Mouse (Mus musculus): Measurements from ENCODE around the gene Vmn2r53. TPM values are rescaled to one million over a fixed set of nuclear protein-coding genes. Genes with fewer than 3 reads are reported as not detected.
"Not testable (repeated sequence)": the region's sequence is repeated elsewhere in the genome, so short reads cannot be mapped to it uniquely, and the experiment has no call there.

Gene Vmn2r53
- total RNA-seq (2017), result 0.11 TPM in 1 of 3 replicates, not detected in the others

DNA sequence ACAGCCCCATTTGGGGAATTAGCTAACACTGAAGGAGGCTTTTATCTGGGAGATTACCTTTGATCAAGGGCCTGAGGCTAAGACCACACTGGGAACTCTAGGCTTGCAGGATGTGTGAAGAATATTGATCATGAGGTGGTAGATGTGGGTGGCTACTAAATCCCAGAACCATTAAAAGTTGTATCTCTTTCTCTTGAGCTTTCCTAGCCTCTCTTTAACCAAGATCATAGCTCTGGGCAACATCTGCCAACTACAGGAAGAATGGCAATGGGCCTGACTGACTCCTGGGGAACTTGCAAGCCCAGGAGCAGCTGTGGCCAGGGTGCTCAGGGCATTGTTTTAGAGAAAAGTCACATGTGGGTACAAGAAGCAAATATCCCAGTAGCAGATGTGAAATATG is at the start of gene Vmn2r53:
Gene Vmn2r53, minus strand, starts transcription at position 101 of the 400 bp plus-strand sequence.
- no peak for ATAC-seq (replicated peaks; ENCODE audit: insufficient number of reproducible peaks, low FRiP score, low TSS enrichment, poor library complexity, severe bottlenecking)

DNA sequence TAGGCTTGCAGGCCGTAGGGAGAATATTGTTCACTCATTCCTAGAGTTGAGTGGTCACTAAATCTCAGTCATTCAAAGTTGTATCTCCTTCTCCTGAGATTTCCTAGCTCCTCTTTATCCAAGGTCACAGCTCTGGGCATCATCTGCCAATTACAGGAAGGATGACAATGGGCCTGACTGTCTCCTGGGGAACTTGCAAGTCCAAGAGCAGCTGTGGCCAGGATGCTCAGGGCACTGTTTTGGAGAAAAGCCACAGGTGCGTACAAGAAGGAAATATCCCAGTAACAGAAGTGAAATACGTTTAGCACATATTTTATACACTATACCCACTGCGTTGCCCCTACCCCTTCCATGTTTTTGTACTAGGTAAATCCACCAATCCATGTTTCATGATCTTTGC is 31.6 kb upstream of the Vmn2r53 start, which contains the start of gene Vmn2r54:
Gene Vmn2r54, minus strand, starts transcription at position 101 of the 400 bp plus-strand sequence.
- not testable (repeated sequence) for ATAC-seq (replicated peaks; ENCODE audit: insufficient number of reproducible peaks, low FRiP score, low TSS enrichment, poor library complexity, severe bottlenecking)

Other genes starting within 250 kb of the Vmn2r53 start
- gene Vmn1r84, start 239.5 kb downstream of the Vmn2r53 start, total RNA-seq (2017), result not detected in 3 replicates
- 1.3 to 2.5 TPM (median 1.7 TPM) in 3 replicates for gene Zfp551, start 186.0 kb downstream of the Vmn2r53 start, total RNA-seq (2017)
- 3.6 to 10.8 TPM (median 9.3 TPM) in 3 replicates for gene Zfp606, start 130.5 kb downstream of the Vmn2r53 start, total RNA-seq (2017)
- not detected in 3 replicates for gene 2900092C05Rik, start 96.3 kb downstream of the Vmn2r53 start, total RNA-seq (2017)
- not detected in 3 replicates for gene Vmn2r54, start 31.5 kb upstream of the Vmn2r53 start, total RNA-seq (2017)
- not detected in 3 replicates for gene Vmn2r55, start 76.2 kb upstream of the Vmn2r53 start, total RNA-seq (2017)
- not detected in 3 replicates for gene Vmn2r56, start 126.2 kb upstream of the Vmn2r53 start, total RNA-seq (2017)
- 0.19 to 1.6 TPM (median 0.53 TPM) in 3 replicates for gene Zscan18, start 194.8 kb upstream of the Vmn2r53 start, total RNA-seq (2017)
- 10.1 to 23.3 TPM (median 10.4 TPM) in 3 replicates for gene Zfp329, start 210.1 kb upstream of the Vmn2r53 start, total RNA-seq (2017)
- 95.8 to 106 TPM (median 102 TPM) in 3 replicates for gene Zfp110, start 226.0 kb upstream of the Vmn2r53 start, total RNA-seq (2017)

Data from monocyte, adult 5-6 weeks (primary cell).